Mouse (Mus musculus) embryonic fibroblast, embryonic 13.5 days (primary cell): ENCODE data around the gene Tiparp.

Source experiments
- CTCF ChIP-seq: IDR thresholded peaks from 2 replicates; pipeline ENCODE4 v1.5.1; 2011; ENCODE audit warnings: mild to moderate bottlenecking, control low read depth, low read length, moderate library complexity, borderline replicate concordance; ENCODE audit not compliant: insufficient read depth
- POLR2A ChIP-seq: IDR thresholded peaks from 2 replicates; pipeline ENCODE4 v1.6.1; 2011; ENCODE audit warnings: low read depth, mild to moderate bottlenecking, control low read depth, low read length, moderate library complexity

GRCm38 (mm10) chr3:65516526-65516925 lies 11.7 kb upstream of the Tiparp start:
- TF ChIP-seq CTCF: no peak
- TF ChIP-seq POLR2A: no peak
